Mouse (Mus musculus) forebrain, postnatal 0 days (tissue): Measurements from ENCODE around the gene Tprg. TPM values are rescaled to one million over a fixed set of nuclear protein-coding genes. Genes with fewer than 3 reads are reported as not detected.

ENCODE experiments used
- ATAC-seq: fragments of 200-750 bp; cut with Nextera tagmentation; 2 replicates; pipeline ENCODE4 v1.8.0; 2017; ENCODE audit warnings: mild to moderate bottlenecking, moderate library complexity
- DNase-seq: peaks from one replicate; pipeline ENCODE4 v3.0.0-alpha.2; 2015
- H3K27ac ChIP-seq: fragments of 300-500 bp; sonication (generic); 2 replicates; pipeline ENCODE4 v1.5.1; 2014; ENCODE audit warnings: low read depth, mild to moderate bottlenecking, antibody characterized with exemption, low read length, moderate library complexity, mixed read lengths
- H3K27me3 ChIP-seq: fragments of 300-500 bp; sonication (generic); 2 replicates; pipeline ENCODE4 v1.6.1; 2014; ENCODE audit warnings: mild to moderate bottlenecking, low read length, mixed read lengths; ENCODE audit not compliant: insufficient read depth
- H3K36me3 ChIP-seq: fragments of 300-500 bp; sonication (generic); 2 replicates; pipeline ENCODE4 v1.6.1; 2014; ENCODE audit warnings: mild to moderate bottlenecking, moderate library complexity; ENCODE audit not compliant: insufficient read depth
- H3K4me1 ChIP-seq: fragments of 300-500 bp; sonication (generic); 2 replicates; pipeline ENCODE4 v1.6.1; 2014; ENCODE audit warnings: antibody characterized with exemption; ENCODE audit not compliant: insufficient read depth
- H3K4me2 ChIP-seq: fragments of 300-500 bp; sonication (generic); 2 replicates; pipeline ENCODE4 v1.6.1; 2014; ENCODE audit warnings: low read depth, mild to moderate bottlenecking, moderate library complexity
- H3K4me3 ChIP-seq: fragments of 300-500 bp; sonication (generic); 2 replicates; pipeline ENCODE4 v1.5.1; 2014; ENCODE audit warnings: low read depth, low read length, mixed read lengths
- H3K9ac ChIP-seq: fragments of 300-500 bp; sonication (generic); 2 replicates; pipeline ENCODE4 v1.6.1; 2014; ENCODE audit warnings: mild to moderate bottlenecking
- H3K9me3 ChIP-seq: fragments of 300-500 bp; sonication (generic); 2 replicates; pipeline ENCODE4 v1.6.1; 2016; ENCODE audit warnings: low read length
- CTCF ChIP-seq: sonication (generic); IDR thresholded peaks from 2 replicates; pipeline ENCODE4 v1.5.1; 2016; ENCODE audit warnings: antibody characterized with exemption, control low read depth, low read depth
- WGBS: fragments of 180-500 bp; shearing (Covaris S2); extraction: QIAGEN DNeasy Blood & Tissue Kit; methylation state at CpG from one replicate; pipeline ENCODE4 v1.1.7; 2014; 5-methylcytosine and 5-hydroxymethylcytosine counted together
- polyA plus RNA-seq: library from polyadenylated mRNA; unstranded; fragments of >200 nt; fragmentation: Nextera tagmentation; extraction: Ambion mirVana; gene quantifications from 2 replicates; pipeline ENCODE4 v1.2.1, GENCODE M21; 2015
- total RNA-seq: library from RNA; depleted of rRNA; stranded (reverse); fragments of >200 nt; gene quantifications from 2 replicates; pipeline ENCODE4 v1.2.3, GENCODE M21; 2014

Tprg gene
- total and polyA plus RNA-seq, 2 experiments from 2014 or later: not detected

GRCm38 (mm10) chr16:25293753-25294152 lies 7.1 kb downstream of the Tprg start:
- DNase-seq (no peak), ATAC-seq (no peak)
- no peak for TF ChIP-seq CTCF
- Histone ChIP-seq H3K27ac (no peak overlapping the region), H3K4me3 (no peak overlapping the region), H3K4me1 (no peaks in the 10 kb centered on the region), H3K4me2 (no peak overlapping the region), H3K36me3 (no peaks in the 10 kb centered on the region), H3K9ac (no peak overlapping the region), H3K9me3 (no peaks in the 10 kb centered on the region), H3K27me3 (no peaks in the 10 kb centered on the region)
- 19% methylated on average over 2 of the region's 2 CpGs for WGBS

GRCm38 (mm10) chr16:25295546-25295945 lies 8.9 kb downstream of the Tprg start:
- no peak for DNase-seq
- no peak overlapping the region for H3K27ac ChIP-seq
- TF ChIP-seq CTCF: no peak
- no peak overlapping the region for H3K9ac ChIP-seq
- no peak overlapping the region for H3K4me2 ChIP-seq
- H3K27me3 ChIP-seq: no peaks in the 10 kb centered on the region
- ATAC-seq: no peak
- 90% methylated on average over 11 of the region's 11 CpGs for WGBS
- no peaks in the 10 kb centered on the region for H3K9me3 ChIP-seq
- H3K36me3 ChIP-seq: no peaks in the 10 kb centered on the region
- H3K4me1 ChIP-seq: no peaks in the 10 kb centered on the region
- H3K4me3 ChIP-seq: no peak overlapping the region

- Histone ChIP-seq H3K9ac (no peak overlapping the region), H3K27me3 (no peaks in the 10 kb centered on the region), H3K27ac (no peak overlapping the region), H3K4me2 (no peak overlapping the region), H3K4me1 (no peaks in the 10 kb centered on the region), H3K36me3 (no peaks in the 10 kb centered on the region), H3K4me3 (no peak overlapping the region), H3K9me3 (no peaks in the 10 kb centered on the region)
- no peak for DNase-seq
- 89% methylated on average over 5 of the region's 5 CpGs for WGBS
- TF ChIP-seq CTCF: no peak
- no peak for ATAC-seq
These were observed 10.1 kb downstream of the Tprg start for GRCm38 (mm10) chr16:25296746-25297145.

- Histone ChIP-seq H3K27me3 (no peaks in the 10 kb centered on the region), H3K4me2 (no peak overlapping the region), H3K4me1 (no peaks in the 10 kb centered on the region), H3K27ac (no peak overlapping the region), H3K36me3 (no peaks in the 10 kb centered on the region), H3K4me3 (no peak overlapping the region), H3K9ac (no peak overlapping the region), H3K9me3 (no peaks in the 10 kb centered on the region)
- WGBS: 28% methylated on average over 1 of the region's 1 CpGs
- DNase-seq: no peak
- TF ChIP-seq CTCF: no peak
- no peak for ATAC-seq
These were observed 11.6 kb downstream of the Tprg start for GRCm38 (mm10) chr16:25298204-25298603.

GRCm38 (mm10) chr16:25302616-25303015 lies 16.0 kb downstream of the Tprg start:
- Histone ChIP-seq H3K9ac (no peak overlapping the region), H3K4me2 (no peak overlapping the region), H3K9me3 (no peaks in the 10 kb centered on the region), H3K27me3 (no peaks in the 10 kb centered on the region), H3K36me3 (no peaks in the 10 kb centered on the region), H3K27ac (no peak overlapping the region), H3K4me3 (no peak overlapping the region), H3K4me1 (no peaks in the 10 kb centered on the region)
- TF ChIP-seq CTCF: no peak
- WGBS: 95% methylated on average over 4 of the region's 4 CpGs
- ATAC-seq (no peak), DNase-seq (no peak)

GRCm38 (mm10) chr16:25314006-25314405 lies 27.4 kb downstream of the Tprg start:
- H3K36me3 ChIP-seq: no peaks in the 10 kb centered on the region
- DNase-seq (peak; percentile 65), ATAC-seq (peak; percentile 94)
- no peak overlapping the region for H3K4me2 ChIP-seq
- H3K27ac ChIP-seq: no peak overlapping the region
- 0 out of 2 replicates have a peak, but pooled peaks cover 5% of the 10 kb centered on the region for H3K4me1 ChIP-seq
- no peak overlapping the region for H3K9ac ChIP-seq
- no peaks in the 10 kb centered on the region for H3K9me3 ChIP-seq
- H3K27me3 ChIP-seq: no peaks in the 10 kb centered on the region
- WGBS: 44% methylated on average over 5 of the region's 5 CpGs
- H3K4me3 ChIP-seq: no peak overlapping the region
- TF ChIP-seq CTCF: no peak

- H3K4me3 ChIP-seq: no peak overlapping the region
- H3K4me2 ChIP-seq: no peak overlapping the region
- H3K9me3 ChIP-seq: no peaks in the 10 kb centered on the region
- DNase-seq (no peak), ATAC-seq (no peak)
- H3K36me3 ChIP-seq: no peaks in the 10 kb centered on the region
- H3K4me1 ChIP-seq: 0 out of 2 replicates have a peak, but pooled peaks cover 5% of the 10 kb centered on the region
- H3K27ac ChIP-seq: no peak overlapping the region
- H3K27me3 ChIP-seq: no peaks in the 10 kb centered on the region
- TF ChIP-seq CTCF: no peak
- 81% methylated on average over 3 of the region's 3 CpGs for WGBS
- no peak overlapping the region for H3K9ac ChIP-seq
These were observed 28.5 kb downstream of the Tprg start for GRCm38 (mm10) chr16:25315090-25315489.
